Mouse (Mus musculus) monocyte, adult 2 months (primary cell): Measurements from ENCODE around the gene Stbd1.

ENCODE experiments used
- DNase-seq, 2 experiments: peaks; one replicate each; pipeline ENCODE4 v3.0.0; 2022; ENCODE audit warnings: low spot score in 2 of 2, low read depth in 1 of 2

The Stbd1 gene

DNA sequence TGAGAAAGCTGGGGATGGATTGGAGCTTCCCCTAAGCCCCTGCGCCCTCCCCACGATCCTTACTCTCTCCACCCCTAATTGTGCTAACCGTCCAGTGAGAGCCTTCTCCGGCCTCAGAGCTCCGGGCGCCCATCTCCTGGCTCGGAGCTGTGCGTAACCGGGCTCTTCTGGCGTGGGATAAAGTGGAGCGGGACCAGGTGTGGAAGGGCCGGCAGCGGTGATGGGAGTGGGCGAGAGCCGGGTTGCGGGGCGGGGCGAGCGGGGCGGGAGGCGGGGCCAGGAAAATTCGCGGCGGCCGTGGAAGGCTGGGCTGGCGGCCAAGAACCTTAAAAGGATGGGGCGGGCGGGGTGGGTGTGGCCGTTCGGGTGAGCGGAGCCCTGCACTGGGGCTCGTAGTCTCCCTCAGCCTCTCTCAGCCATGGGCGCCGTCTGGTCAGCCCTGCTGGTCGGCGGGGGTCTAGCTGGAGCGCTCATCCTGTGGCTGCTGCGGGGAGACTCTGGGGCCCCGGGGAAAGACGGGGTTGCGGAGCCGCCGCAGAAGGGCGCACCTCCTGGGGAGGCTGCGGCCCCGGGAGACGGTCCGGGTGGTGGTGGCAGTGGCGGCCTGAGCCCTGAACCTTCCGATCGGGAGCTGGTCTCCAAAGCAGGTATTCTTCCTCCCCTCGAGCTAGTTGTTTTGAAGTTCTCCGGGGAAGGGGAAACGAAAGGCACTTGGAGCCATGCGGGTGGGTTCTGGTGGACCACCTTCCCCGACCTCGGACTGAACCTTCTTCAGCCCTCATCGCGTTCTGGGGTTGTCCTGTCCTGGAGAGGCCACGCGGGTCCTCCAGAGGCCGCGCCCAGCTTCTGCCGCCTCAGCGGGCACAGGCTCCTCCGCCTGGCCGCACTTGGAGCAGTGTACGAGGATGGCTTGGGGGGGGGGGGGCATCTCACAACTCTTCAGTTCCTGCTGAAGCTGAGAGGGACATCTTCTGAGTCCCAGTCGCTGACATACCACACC lies at the start of gene Stbd1:
Stbd1 (plus strand) TSS at position 351 of the 1,000 bp plus-strand sequence.
- DNase-seq = no peak

DNA sequence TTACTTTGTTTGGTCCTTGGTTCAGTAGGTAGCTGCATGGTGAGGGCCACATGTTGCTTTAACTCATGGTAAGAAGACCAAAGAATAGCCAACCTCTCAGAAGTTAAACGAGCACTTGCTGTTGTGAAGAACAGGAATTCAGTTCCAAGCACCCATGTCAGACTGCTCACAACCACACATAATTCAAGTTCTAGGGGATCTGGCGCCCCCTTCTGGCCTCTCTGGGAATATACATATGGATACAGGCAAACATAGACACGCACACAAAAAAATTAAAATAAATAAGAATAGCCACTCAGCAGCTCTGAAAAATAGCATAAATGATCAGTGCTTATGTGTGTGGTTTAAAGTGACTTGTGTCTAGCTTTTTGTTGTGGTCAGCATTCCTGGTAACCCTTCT lies 48.9 kb upstream of the Stbd1 start:
- no peak for DNase-seq

DNA sequence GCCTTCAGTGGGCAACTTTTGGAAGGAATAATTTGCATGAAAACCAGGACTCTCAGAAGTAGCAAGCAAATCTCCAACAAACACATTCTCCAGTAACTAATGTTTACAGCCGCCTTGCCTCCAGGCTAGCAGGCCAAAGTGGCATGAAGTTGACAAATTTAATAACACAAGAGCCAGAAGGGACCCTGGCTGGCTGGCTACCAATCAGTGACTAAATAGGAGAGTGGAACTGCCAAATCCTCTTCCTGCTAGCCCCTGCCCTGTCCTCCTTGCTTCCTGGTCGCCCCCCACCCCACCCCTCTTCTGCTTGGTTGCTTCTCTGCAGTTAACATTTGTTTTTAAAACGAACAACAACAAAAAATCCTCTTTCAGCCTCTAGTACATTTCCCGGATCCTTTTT lies 48.4 kb upstream of the Stbd1 start:
- no peak for DNase-seq

DNA sequence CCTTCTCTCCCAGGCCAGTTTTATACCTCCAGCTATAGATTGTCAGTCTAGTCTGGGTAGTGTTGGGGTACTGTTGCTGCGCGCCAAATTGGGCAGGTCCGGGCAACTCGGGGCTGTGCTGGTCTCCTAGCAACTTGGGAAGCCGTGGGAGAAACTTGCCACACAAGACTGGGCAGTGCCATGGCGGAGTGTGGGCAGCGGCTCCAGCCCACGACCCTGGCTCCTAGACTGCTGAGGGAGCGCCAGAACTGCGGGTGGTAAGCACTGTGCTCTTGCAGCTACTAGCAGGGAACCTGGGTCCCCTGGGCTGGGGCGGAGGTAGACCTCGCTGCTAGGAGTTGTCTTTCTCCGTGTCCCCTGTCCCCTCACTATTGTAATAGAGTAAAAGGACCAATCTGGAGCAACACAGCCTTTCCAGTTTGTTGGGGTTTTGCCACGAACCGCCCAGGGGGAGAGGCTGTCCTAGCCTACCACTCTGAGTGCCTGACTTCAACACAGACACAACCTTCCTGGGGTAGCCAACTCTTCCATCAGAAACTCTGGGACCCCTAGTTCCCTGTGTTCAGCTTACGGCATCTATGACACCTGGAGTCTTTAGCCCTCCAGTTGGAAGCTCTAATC lies 47.8 kb upstream of the Stbd1 start, which contains the start of gene Fam47e:
Fam47e (plus strand) TSS at position 179 of the 621 bp plus-strand sequence.
- DNase-seq = no peak

- no peak for DNase-seq
These were observed 46.9 kb upstream of the Stbd1 start for GRCm38 (mm10) chr5:92555905-92556304.

DNA sequence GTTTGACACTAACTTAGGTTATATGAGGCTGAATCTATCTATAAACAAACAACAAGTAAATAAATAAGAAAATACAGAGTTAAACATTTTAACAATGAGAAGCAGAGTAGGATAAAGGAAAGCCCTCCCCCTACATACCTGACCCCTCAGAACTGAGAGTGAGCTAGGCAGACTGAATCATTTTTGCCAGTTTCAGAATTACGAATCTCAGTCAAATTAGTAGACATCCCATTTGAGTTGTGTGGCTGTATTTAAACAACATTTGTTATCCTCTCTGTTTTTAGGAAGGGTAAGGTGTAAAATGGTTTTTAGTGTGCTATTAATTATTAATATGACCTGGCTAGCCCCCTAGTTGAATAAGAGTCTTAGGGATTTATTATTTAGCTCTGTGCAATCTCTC lies 45.3 kb upstream of the Stbd1 start:
- no peak for DNase-seq

- no peak for DNase-seq
These were observed 42.6 kb upstream of the Stbd1 start for GRCm38 (mm10) chr5:92560201-92560600.

DNA sequence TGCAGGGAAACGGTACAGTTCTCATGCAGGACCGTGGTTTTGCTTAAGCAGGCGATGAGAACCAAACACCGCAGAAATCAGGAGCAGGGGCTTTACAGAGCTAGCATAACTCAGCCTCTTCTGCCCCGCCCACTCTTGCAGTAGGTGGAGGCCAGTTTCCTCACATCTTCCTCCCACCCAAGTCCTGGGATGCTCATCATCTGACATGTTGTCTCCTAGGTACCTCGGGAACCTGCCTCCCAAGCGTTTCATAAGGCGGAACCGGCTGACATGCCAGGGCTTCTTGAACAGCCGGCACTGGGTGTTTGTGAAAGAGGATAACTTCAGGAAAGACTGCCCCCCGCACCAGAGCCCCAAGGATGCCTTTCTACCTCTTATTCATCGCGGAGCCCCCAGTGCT lies 40.8 kb upstream of the Stbd1 start:
- DNase-seq = no peak

DNA sequence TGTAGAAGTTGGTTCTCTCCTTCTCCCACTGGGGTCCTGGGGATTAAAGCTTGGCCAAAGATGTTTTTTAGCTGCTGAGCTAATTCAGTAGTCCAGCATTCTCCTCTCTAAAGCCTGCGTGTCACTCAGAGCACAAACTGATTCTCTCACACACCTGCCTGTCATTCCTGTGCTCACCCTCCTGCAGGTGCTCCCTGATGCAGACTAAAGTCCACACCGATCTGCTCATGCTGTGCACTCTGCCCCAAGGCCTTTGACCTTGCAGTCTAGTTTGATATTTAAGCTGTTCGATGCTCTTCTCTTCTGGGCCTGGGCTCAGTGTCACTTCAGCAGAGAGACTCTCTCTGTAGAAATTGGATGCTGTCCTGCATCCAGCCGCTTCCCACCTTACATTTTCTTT lies 31.6 kb upstream of the Stbd1 start:
- DNase-seq = no peak

GRCm38 (mm10) chr5:92579559-92579958 lies 23.3 kb upstream of the Stbd1 start:
- DNase-seq = no peak

- DNase-seq = no peak
These were observed 16.9 kb upstream of the Stbd1 start for GRCm38 (mm10) chr5:92585932-92586331.

GRCm38 (mm10) chr5:92595026-92595425 lies 7.8 kb upstream of the Stbd1 start:
- no peak for DNase-seq

DNA sequence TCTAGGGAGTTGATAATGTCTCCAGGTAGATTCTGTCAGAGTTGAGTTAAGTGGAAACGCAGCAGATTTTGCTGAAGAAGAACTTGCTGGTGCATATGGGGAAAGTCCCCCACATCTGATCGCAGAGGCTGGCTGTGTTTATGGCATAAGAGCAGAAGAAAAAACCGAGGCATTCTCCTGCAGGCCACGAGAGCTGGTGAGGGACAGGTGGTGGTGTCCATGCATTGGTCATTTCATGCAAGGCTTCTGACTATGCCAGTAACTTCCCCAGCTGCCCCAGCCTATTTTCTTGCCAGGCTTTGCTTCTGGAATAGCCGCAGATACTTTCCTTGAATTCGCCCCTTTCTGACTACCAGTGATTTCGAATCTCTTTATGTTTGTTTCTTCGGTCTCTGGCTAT lies 6.0 kb upstream of the Stbd1 start:
- DNase-seq = no peak

DNA sequence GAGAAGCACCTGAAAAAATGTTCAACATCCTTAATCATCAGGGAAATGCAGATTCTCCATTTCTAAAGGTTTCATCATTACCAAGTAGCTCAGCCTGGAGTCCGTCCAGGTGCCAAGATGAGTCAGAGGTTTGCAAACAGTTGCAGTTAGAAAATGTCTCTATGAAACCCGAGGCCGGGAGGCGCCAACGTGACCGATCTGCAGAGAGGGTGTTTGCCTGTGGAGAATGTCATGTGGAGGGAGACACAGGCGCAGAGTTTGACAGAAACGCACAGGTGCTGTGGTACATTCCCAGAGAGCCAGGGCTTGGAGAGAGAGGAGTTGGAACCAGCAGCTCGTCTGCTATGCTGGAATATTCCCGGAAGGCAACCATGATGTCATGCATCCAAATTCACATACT lies 3.8 kb upstream of the Stbd1 start:
- DNase-seq = no peak

DNA sequence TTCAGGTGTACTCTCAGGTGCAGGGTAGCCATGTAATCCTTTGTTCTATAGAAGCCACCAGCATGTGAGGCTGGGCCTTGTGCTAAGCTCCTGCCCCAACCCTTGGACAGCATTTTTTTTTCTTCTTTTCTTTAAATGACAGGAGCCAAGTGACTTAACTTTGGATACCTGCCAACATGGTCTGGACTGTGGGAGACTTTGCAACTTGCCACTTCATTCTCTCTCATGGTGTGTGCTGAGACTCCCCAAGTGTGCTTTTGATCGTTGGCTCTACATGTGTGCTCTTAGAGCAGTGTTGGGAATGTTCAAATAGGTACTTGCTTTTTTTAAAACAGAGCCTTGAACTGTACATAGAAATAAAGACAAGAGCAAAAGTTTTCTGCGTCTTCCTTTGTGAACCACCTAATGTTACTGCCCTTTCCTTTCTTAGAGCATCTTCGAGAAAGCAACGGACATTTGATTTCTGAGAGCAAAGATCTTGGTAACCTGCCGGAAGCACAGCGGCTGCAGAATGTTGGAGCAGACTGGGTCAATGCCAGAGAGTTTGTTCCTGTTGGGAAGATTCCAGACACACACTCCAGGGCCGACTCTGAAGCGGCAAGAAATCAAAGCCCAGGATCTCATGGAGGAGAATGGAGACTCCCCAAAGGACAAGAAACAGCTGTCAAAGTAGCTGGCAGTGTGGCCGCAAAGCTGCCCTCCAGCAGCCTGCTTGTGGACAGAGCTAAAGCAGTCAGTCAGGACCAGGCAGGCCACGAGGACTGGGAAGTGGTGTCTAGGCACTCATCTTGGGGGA lies 1.8 kb downstream of the Stbd1 start:
- no peak for DNase-seq

- DNase-seq = no peak
These were observed 4.8 kb downstream of the Stbd1 start for GRCm38 (mm10) chr5:92607492-92608229.

GRCm38 (mm10) chr5:92612756-92613155 lies 9.9 kb downstream of the Stbd1 start:
- DNase-seq = no peak

DNA sequence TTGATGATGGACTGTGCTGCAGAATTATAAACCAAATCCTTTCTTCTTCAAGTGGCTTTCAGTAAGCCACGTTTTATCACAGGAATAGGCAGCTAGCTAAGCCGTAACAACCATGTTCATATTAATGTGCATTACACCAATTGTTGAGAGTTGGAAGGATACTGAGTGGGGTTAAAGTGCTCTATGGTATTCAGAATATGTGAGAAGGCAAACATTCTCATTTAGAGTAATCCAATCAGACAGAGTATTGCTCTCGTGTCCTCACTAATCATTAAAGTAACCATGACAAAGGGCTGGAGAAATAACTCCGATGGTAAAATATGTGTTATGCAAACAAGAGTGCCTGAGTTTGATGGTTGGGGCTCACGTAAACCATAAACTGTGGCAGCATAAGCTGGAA lies 19.0 kb downstream of the Stbd1 start:
- no peak for DNase-seq

DNA sequence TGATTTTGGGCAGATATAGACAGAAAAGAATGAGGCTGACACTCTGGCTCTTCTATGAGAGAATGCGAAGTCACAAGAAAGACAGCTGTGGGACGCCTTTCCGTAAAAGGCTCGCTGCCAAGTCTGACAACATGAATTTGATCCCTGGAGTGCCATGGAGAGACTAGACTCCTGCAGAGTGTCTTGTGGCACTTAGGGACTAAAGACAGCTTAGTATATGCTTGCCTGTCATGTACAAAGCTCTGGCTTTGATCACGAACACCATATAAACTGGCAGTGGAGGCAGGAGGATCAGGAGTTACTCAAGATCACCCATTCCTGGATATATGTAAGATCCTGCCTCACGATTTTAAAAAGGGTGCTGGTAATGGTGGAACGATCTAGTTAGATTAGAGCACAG lies 25.1 kb downstream of the Stbd1 start:
- DNase-seq = no peak

DNA sequence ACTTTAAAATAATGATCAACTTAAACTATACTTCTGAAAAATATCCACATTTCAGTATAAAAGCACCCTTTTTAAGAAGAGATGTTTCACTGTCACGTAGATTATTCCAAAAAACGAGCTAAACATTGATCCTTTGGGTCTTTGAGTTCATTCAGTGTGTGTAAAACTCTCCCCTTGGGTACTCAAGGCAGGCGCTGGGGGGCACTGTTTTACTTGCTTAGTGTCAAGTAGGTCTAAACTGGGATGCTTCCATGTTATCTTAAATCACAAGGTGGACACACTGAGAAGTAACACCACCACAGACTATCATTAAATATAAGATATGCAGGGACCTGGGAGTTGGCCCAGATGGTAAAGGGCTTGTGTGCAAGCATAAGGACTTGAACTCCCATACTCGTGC lies 30.7 kb downstream of the Stbd1 start:
- no peak for DNase-seq

GRCm38 (mm10) chr5:92634916-92635315 lies 32.1 kb downstream of the Stbd1 start:
- DNase-seq = no peak
